Mouse (Mus musculus): ENCODE measurements around the gene Lonrf2.
A peak's percentile ranks its signal among the peaks of the same experiment; 100 is the strongest.

Lonrf2 gene

GRCm38 (mm10) chr1:38836477-38836872, at the start of gene Lonrf2:
Gene Lonrf2, minus strand, starts transcription at chr1:38836711.
- peak; percentile 85 to 88 for DNase-seq

DNA sequence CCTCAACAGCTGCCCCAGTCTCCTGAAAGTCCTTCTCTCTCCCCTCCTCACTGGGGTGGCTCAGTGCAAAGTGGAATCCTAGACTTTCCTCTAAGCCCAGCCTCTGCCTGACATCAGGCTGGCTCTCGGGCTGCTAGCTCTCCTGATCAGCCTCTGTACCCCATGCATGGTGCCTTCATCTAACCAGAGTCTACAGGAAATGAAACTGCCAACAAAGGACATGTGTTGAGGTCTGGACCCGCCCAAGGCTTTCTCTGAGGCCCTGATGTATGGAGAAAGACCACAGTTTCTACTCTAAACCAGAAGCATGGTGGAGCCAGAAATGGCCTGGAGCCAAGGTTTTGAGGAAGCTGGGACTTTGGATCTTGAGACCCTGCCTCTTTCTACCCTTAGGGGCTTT, 49.4 kb upstream of the Lonrf2 start:
- DNase-seq: no peak

- DNase-seq: no peak
Observed at GRCm38 (mm10) chr1:38883766-38884165, 47.3 kb upstream of the Lonrf2 start.

DNA sequence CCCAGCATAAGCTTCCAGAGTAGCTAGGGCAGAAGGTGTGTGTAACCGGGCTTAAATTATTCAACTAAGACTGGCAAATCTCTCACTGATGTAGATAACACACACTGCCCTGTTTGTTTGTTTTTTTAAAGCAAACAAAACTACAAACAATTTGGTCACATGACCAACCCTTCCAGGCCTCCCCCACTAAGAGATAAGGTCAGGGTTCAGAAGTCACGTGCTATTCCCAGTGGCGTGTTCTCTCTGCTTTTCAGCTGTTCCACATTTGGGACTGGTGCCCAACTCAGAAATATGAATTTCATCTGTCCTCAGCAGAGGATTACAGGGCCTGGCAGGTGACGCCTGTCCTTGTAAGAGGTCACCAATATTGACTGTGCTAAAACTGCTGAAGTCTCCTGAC, 46.2 kb upstream of the Lonrf2 start:
- DNase-seq: no peak

GRCm38 (mm10) chr1:38881366-38881765, 44.9 kb upstream of the Lonrf2 start:
- no peak for DNase-seq

GRCm38 (mm10) chr1:38876671-38877382, 40.3 kb upstream of the Lonrf2 start:
- DNase-seq: peak; percentile 57 to 66

- peak; percentile 43 to 69 for DNase-seq
Observed at GRCm38 (mm10) chr1:38873911-38874310, 37.4 kb upstream of the Lonrf2 start.

- DNase-seq: peak in 1 of 2 experiments; percentile 49
Observed at GRCm38 (mm10) chr1:38871834-38872233, 35.3 kb upstream of the Lonrf2 start.

- no peak for DNase-seq
Observed at GRCm38 (mm10) chr1:38869398-38870195, 33.1 kb upstream of the Lonrf2 start.

GRCm38 (mm10) chr1:38866242-38866641, 29.7 kb upstream of the Lonrf2 start:
- DNase-seq: no peak

GRCm38 (mm10) chr1:38864341-38864740, 27.8 kb upstream of the Lonrf2 start:
- DNase-seq: no peak

- peak; percentile 76 to 84 for DNase-seq
Observed at GRCm38 (mm10) chr1:38862213-38862612, 25.7 kb upstream of the Lonrf2 start.

GRCm38 (mm10) chr1:38860867-38861524, 24.5 kb upstream of the Lonrf2 start:
- no peak for DNase-seq

DNA sequence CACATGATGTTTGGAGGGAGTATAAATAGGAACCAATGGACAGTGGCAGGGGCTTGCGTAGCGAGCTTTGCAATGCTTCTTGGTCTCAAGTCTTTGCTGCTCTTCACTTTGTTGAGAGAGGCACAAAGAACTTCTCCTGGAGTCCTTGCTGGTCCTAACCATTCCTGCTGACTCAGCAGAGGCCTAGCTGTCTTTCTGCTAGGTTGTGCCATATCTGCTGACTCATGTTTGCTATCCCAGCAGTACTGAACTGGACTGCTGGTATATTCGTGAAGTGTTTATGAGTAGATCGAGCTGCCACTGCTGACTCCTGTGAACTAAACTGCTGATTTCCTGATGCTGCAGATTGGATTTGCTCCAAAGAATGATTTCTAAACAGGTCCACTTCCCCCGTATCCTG, 23.7 kb upstream of the Lonrf2 start:
- DNase-seq: no peak

GRCm38 (mm10) chr1:38856196-38856595, 19.7 kb upstream of the Lonrf2 start:
- DNase-seq: peak; percentile 87 to 90

DNA sequence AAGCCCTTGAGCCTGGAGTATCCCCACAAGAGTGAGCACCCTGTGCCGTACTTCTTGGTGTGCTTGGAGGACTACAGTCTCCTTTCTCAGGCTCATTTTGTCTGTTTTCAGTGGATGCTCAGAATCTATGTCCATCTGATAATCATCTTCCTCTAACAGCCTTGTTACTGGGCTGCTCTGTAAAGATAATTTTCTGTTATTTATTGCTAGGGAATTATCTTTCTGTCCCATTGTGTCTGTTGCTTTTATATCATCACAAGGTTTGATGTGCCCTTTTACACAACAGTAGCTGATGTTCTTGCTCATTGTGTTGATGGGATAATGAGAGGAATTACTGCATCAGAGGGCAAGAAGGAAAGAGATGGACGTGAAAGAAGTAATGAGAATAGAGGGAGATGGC, 15.7 kb upstream of the Lonrf2 start:
- no peak for DNase-seq

DNA sequence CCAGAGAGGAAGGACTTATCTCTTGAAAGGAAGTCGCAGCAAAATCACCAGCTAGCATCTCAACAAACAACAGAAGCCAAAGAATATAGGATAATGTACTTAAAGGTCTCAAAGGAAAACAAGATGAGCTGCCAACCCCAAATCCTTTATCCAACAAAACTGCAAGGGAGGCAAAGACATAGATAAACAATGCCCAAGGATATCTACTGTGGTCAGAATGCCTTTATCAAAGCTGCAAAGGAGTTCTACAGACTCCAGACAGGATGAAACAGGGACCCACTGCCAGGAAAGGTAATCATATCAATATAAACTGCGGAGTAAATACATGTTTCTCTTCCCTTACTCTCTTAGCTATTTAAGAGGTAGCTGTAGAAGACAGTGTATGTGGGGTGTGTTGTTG, 14.1 kb upstream of the Lonrf2 start:
- no peak for DNase-seq

GRCm38 (mm10) chr1:38848451-38849289, 12.2 kb upstream of the Lonrf2 start:
- no peak for DNase-seq

DNA sequence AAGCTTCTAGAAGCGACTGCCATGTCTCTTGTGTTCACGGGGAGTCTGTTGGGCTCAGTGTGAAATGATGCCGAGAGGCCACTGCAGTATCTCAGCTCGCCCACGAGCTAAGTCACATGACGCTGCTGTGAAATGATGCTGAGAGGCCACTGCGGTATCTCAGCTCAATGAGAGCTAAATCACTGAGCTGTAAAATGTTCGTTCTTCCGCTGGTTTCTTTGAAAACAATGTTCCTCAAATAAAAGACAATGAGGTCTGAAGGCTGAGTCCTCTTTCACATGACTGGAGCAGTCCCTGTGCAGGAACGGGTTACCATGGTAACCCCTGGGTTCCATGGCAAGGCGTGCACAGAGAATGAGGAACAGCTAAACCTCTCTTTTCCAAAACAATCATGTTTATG, 11.5 kb upstream of the Lonrf2 start:
- DNase-seq: peak; percentile 60 to 72

- no peak for DNase-seq
Observed at GRCm38 (mm10) chr1:38843275-38843674, 6.8 kb upstream of the Lonrf2 start.

DNA sequence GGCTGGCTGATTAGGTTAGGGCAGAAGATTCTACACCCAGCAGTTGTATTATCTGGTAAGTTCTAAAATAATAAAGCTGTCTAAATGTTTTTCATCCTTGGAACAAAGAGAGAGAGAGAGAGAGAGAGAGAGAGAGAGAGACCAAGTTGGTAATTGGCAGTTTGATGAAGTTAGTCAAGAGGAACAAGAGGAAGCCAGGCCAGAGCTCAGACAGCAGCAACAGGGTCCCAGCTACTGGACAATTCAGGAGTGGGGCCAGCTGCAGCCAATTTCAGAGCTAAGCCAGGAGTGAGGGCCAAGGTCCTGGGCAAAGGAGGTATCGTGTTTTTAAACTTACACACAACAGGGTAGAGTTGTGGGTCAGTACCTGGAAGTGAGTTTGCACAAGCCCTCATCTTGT, 6.3 kb upstream of the Lonrf2 start:
- no peak for DNase-seq

DNA sequence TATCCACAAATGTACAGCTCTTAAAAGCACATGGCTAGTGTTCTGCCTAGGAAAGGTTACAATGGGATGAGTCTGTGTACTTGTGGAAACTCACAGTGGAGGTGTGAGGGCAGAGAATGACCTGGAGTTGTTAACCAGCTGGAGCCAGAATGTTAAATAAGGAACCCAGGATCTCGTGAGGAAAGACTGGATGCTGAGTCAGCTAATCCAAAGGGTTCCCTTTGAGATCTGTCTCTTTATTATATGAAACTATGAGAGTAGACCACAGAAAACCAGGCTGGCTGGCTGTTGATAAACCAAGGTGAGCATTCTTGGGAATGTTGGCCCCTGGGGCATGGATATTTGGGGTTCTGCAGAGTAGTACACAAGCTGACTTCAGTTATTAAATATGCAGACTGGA, 3.4 kb upstream of the Lonrf2 start:
- DNase-seq: no peak

Data from cerebellum, postnatal 14 days (tissue).